Mouse (Mus musculus): ENCODE results near the gene Rnf144b. TPM values are rescaled to one million over a fixed set of nuclear protein-coding genes. Genes with fewer than 3 reads are reported as not detected.
A peak's percentile ranks its signal among the peaks of the same experiment; 100 is the strongest.

The Rnf144b gene
- total RNA-seq (2021) (10 to 100 TPM; 18.1 to 31.0 TPM), polyA plus RNA-seq (2012; rRNA removed) (8.0 and 12.2 TPM in 2 replicates)
- long read RNA-seq, partial matches to known transcripts, result 0 of 4 reads
- long read RNA-seq, other reads (novel, unspliced or antisense), result 1 of 4 reads

GRCm38 (mm10) chr13:47122537-47123430 is at the start of gene Rnf144b:
TSS of gene Rnf144b (plus strand) at chr13:47122656.
- H3K4me1 ChIP-seq (ENCODE audit: control insufficient read depth, insufficient read depth, low read length), result no peaks in the 10 kb centered on the region
- H3K27ac ChIP-seq, result peak within 1 kb of the TSS; percentile 23; the same call in 1 of the 2 replicates
- H3K27me3 ChIP-seq (ENCODE audit: control insufficient read depth, insufficient read depth, low read length), result no peaks in the 10 kb centered on the region
- H3K9ac ChIP-seq (ENCODE audit: low read depth, low read length), result peak within 1 kb of the TSS; percentile 28
- WGBS, result 3% methylated on average over 55 of the region's 55 CpGs
- TF ChIP-seq POLR2A (IDR thresholded peaks at IDR 0.05; ENCODE audit: insufficient read depth, low read depth, low read length) (no peak), EP300 (IDR thresholded peaks at IDR 0.05; ENCODE audit: insufficient read depth, low read depth, low read length) (no peak), CTCF (IDR thresholded peaks at IDR 0.05) (no peak)
- intact Hi-C loops (cut with DNase I), result no loop called here
- H3K36me3 ChIP-seq (ENCODE audit: control insufficient read depth, insufficient read depth, low read length), result no peaks in the 10 kb centered on the region
- no peaks in the 10 kb centered on the region for H3K79me2 ChIP-seq (replicated peaks; ENCODE audit: control insufficient read depth, insufficient read depth, low read length)
- peak within 1 kb of the TSS; percentile 63 for H3K4me3 ChIP-seq
- DNase-seq, result peak; percentile 48 to 61

GRCm38 (mm10) chr13:47076156-47076555 is 46.3 kb upstream of the Rnf144b start:
- H3K9ac ChIP-seq (ENCODE audit: low read depth, low read length), result no peak overlapping the region
- H3K4me1 ChIP-seq (ENCODE audit: control insufficient read depth, insufficient read depth, low read length), result no peaks in the 10 kb centered on the region
- DNase-seq, result no peak
- H3K4me3 ChIP-seq, result no peak overlapping the region
- H3K79me2 ChIP-seq (replicated peaks; ENCODE audit: control insufficient read depth, insufficient read depth, low read length), result no peaks in the 10 kb centered on the region
- no peak overlapping the region for H3K27ac ChIP-seq
- WGBS, result 84% methylated on average over 5 of the region's 5 CpGs
- no peaks in the 10 kb centered on the region for H3K36me3 ChIP-seq (ENCODE audit: control insufficient read depth, insufficient read depth, low read length)
- TF ChIP-seq POLR2A (IDR thresholded peaks at IDR 0.05; ENCODE audit: insufficient read depth, low read depth, low read length), result no peak
- TF ChIP-seq EP300 (IDR thresholded peaks at IDR 0.05; ENCODE audit: insufficient read depth, low read depth, low read length), result no peak
- no peak for TF ChIP-seq CTCF (IDR thresholded peaks at IDR 0.05)
- H3K27me3 ChIP-seq (ENCODE audit: control insufficient read depth, insufficient read depth, low read length), result no peaks in the 10 kb centered on the region
- intact Hi-C loops (cut with DNase I), result no loop called here

GRCm38 (mm10) chr13:47077367-47077766 is 45.1 kb upstream of the Rnf144b start:
- Histone ChIP-seq H3K27me3 (ENCODE audit: control insufficient read depth, insufficient read depth, low read length) (no peaks in the 10 kb centered on the region), H3K4me3 (no peak overlapping the region), H3K36me3 (ENCODE audit: control insufficient read depth, insufficient read depth, low read length) (no peaks in the 10 kb centered on the region), H3K27ac (no peak overlapping the region), H3K79me2 (replicated peaks; ENCODE audit: control insufficient read depth, insufficient read depth, low read length) (no peaks in the 10 kb centered on the region), H3K9ac (ENCODE audit: low read depth, low read length) (no peak overlapping the region), H3K4me1 (ENCODE audit: control insufficient read depth, insufficient read depth, low read length) (no peaks in the 10 kb centered on the region)
- intact Hi-C loops (cut with DNase I), result no loop called here
- TF ChIP-seq EP300 (IDR thresholded peaks at IDR 0.05; ENCODE audit: insufficient read depth, low read depth, low read length) (no peak), CTCF (IDR thresholded peaks at IDR 0.05) (no peak), POLR2A (IDR thresholded peaks at IDR 0.05; ENCODE audit: insufficient read depth, low read depth, low read length) (no peak)
- DNase-seq, result no peak

- intact Hi-C loops (cut with DNase I), result no loop called here
- no peak overlapping the region for H3K9ac ChIP-seq (ENCODE audit: low read depth, low read length)
- H3K27me3 ChIP-seq (ENCODE audit: control insufficient read depth, insufficient read depth, low read length), result no peaks in the 10 kb centered on the region
- no peak for DNase-seq
- no peaks in the 10 kb centered on the region for H3K36me3 ChIP-seq (ENCODE audit: control insufficient read depth, insufficient read depth, low read length)
- no peaks in the 10 kb centered on the region for H3K4me1 ChIP-seq (ENCODE audit: control insufficient read depth, insufficient read depth, low read length)
- no peak for TF ChIP-seq POLR2A (IDR thresholded peaks at IDR 0.05; ENCODE audit: insufficient read depth, low read depth, low read length)
- no peak for TF ChIP-seq EP300 (IDR thresholded peaks at IDR 0.05; ENCODE audit: insufficient read depth, low read depth, low read length)
- TF ChIP-seq CTCF (IDR thresholded peaks at IDR 0.05), result peak; percentile 45
- H3K4me3 ChIP-seq, result no peak overlapping the region
- no peaks in the 10 kb centered on the region for H3K79me2 ChIP-seq (replicated peaks; ENCODE audit: control insufficient read depth, insufficient read depth, low read length)
- no peak overlapping the region for H3K27ac ChIP-seq
- 69% methylated on average over 5 of the region's 5 CpGs for WGBS
Observed at GRCm38 (mm10) chr13:47078799-47079198, 43.7 kb upstream of the Rnf144b start.

GRCm38 (mm10) chr13:47080905-47081505 is 41.5 kb upstream of the Rnf144b start:
- intact Hi-C loops (cut with DNase I), result loop anchor here (2.0 kb wide), 1 partner anchor 208 kb away; no protein-coding TSS in a partner anchor
- H3K36me3 ChIP-seq (ENCODE audit: control insufficient read depth, insufficient read depth, low read length), result no peaks in the 10 kb centered on the region
- TF ChIP-seq POLR2A (IDR thresholded peaks at IDR 0.05; ENCODE audit: insufficient read depth, low read depth, low read length) (no peak), CTCF (IDR thresholded peaks at IDR 0.05) (peak; percentile 68)
- H3K79me2 ChIP-seq (replicated peaks; ENCODE audit: control insufficient read depth, insufficient read depth, low read length), result no peaks in the 10 kb centered on the region
- H3K4me1 ChIP-seq (ENCODE audit: control insufficient read depth, insufficient read depth, low read length), result no peaks in the 10 kb centered on the region
- H3K27me3 ChIP-seq (ENCODE audit: control insufficient read depth, insufficient read depth, low read length), result no peaks in the 10 kb centered on the region
- no peak overlapping the region for H3K4me3 ChIP-seq
- WGBS, result 88% methylated on average over 4 of the region's 4 CpGs
- H3K9ac ChIP-seq (ENCODE audit: low read depth, low read length), result no peak overlapping the region
- DNase-seq, result no peak
- H3K27ac ChIP-seq, result no peak overlapping the region

GRCm38 (mm10) chr13:47088433-47088832 is 34.0 kb upstream of the Rnf144b start:
- WGBS, result 93% methylated on average over 1 of the region's 1 CpGs
- Histone ChIP-seq H3K36me3 (ENCODE audit: control insufficient read depth, insufficient read depth, low read length) (peaks cover 5% of the 10 kb centered on the region), H3K27ac (no peak overlapping the region), H3K79me2 (replicated peaks; ENCODE audit: control insufficient read depth, insufficient read depth, low read length) (no peaks in the 10 kb centered on the region), H3K9ac (ENCODE audit: low read depth, low read length) (no peak overlapping the region), H3K4me1 (ENCODE audit: control insufficient read depth, insufficient read depth, low read length) (no peaks in the 10 kb centered on the region), H3K4me3 (no peak overlapping the region), H3K27me3 (ENCODE audit: control insufficient read depth, insufficient read depth, low read length) (no peaks in the 10 kb centered on the region)
- intact Hi-C loops (cut with DNase I), result no loop called here
- no peak for TF ChIP-seq CTCF (IDR thresholded peaks at IDR 0.05)
- TF ChIP-seq POLR2A (IDR thresholded peaks at IDR 0.05; ENCODE audit: insufficient read depth, low read depth, low read length), result no peak
- no peak for TF ChIP-seq EP300 (IDR thresholded peaks at IDR 0.05; ENCODE audit: insufficient read depth, low read depth, low read length)
- DNase-seq, result no peak

Measured in heart, adult 2 months (tissue).